Mouse (Mus musculus) cerebellum, postnatal 25 days (tissue): Measurements from ENCODE around the gene Grik3.

Experiments used
- DNase-seq, 2 experiments: peaks; one replicate each; pipeline ENCODE4 v3.0.0; 2021; ENCODE audit warnings: mixed read lengths in 2 of 2

Gene Grik3

GRCm38 (mm10) chr4:125656031-125656430, 165.5 kb downstream of the Grik3 start:
- DNase-seq, result no peak

- DNase-seq, result no peak
Observed at GRCm38 (mm10) chr4:125658376-125658775, 167.9 kb downstream of the Grik3 start.

GRCm38 (mm10) chr4:125661982-125662381, 171.5 kb downstream of the Grik3 start:
- DNase-seq, result no peak

- no peak for DNase-seq
Observed at GRCm38 (mm10) chr4:125663262-125663661, 172.8 kb downstream of the Grik3 start.

GRCm38 (mm10) chr4:125665955-125666354, 175.5 kb downstream of the Grik3 start:
- DNase-seq, result no peak

GRCm38 (mm10) chr4:125682007-125682406, 191.5 kb downstream of the Grik3 start:
- no peak for DNase-seq

- no peak for DNase-seq
Observed at GRCm38 (mm10) chr4:125687078-125687477, 196.6 kb downstream of the Grik3 start.

- no peak for DNase-seq
Observed at GRCm38 (mm10) chr4:125695431-125695830, 204.9 kb downstream of the Grik3 start.

GRCm38 (mm10) chr4:125696182-125696939, 205.9 kb downstream of the Grik3 start:
- peak in 1 of 2 experiments; percentile 22 for DNase-seq

- DNase-seq, result no peak
Observed at GRCm38 (mm10) chr4:125697626-125698025, 207.1 kb downstream of the Grik3 start.

- no peak for DNase-seq
Observed at GRCm38 (mm10) chr4:125699056-125699455, 208.6 kb downstream of the Grik3 start.

- DNase-seq, result peak; percentile 19 to 45
Observed at GRCm38 (mm10) chr4:125700331-125700730, 209.8 kb downstream of the Grik3 start.

- peak; percentile 65 to 80 for DNase-seq
Observed at GRCm38 (mm10) chr4:125702607-125703309, 212.3 kb downstream of the Grik3 start.

- peak; percentile 42 to 47 for DNase-seq
Observed at GRCm38 (mm10) chr4:125703310-125703690, 212.8 kb downstream of the Grik3 start.

- no peak for DNase-seq
Observed at GRCm38 (mm10) chr4:125705746-125706145, 215.2 kb downstream of the Grik3 start.

GRCm38 (mm10) chr4:125709716-125710115, 219.2 kb downstream of the Grik3 start:
- no peak for DNase-seq

GRCm38 (mm10) chr4:125717881-125718280, 227.4 kb downstream of the Grik3 start:
- DNase-seq, result no peak

- no peak for DNase-seq
Observed at GRCm38 (mm10) chr4:125718429-125719140, 228.1 kb downstream of the Grik3 start.

- no peak for DNase-seq
Observed at GRCm38 (mm10) chr4:125726241-125726640, 235.7 kb downstream of the Grik3 start.

- no peak for DNase-seq
Observed at GRCm38 (mm10) chr4:125727030-125727429, 236.5 kb downstream of the Grik3 start.

GRCm38 (mm10) chr4:125727626-125728025, 237.1 kb downstream of the Grik3 start:
- no peak for DNase-seq

- no peak for DNase-seq
Observed at GRCm38 (mm10) chr4:125728091-125728863, 237.8 kb downstream of the Grik3 start.
